Mouse (Mus musculus): ENCODE data around the gene Necap2. TPM values are rescaled to one million over a fixed set of nuclear protein-coding genes. Genes with fewer than 3 reads are reported as not detected.

Gene Necap2
- total RNA-seq, 2 experiments from 2014 or later, result 43.7 to 48.4 TPM

- DNase-seq (ENCODE audit: low spot score in 2 of 2), result no peak
Observed at GRCm38 (mm10) chr4:141076761-141077506, 1.2 kb downstream of the Necap2 start.

- DNase-seq (ENCODE audit: low spot score in 2 of 2), result no peak
Observed at GRCm38 (mm10) chr4:141074109-141074508, 4.0 kb downstream of the Necap2 start.

- no peak for DNase-seq (ENCODE audit: low spot score in 2 of 2)
Observed at GRCm38 (mm10) chr4:141073661-141074060, 4.5 kb downstream of the Necap2 start.

- no peak for DNase-seq (ENCODE audit: low spot score in 2 of 2)
Observed at GRCm38 (mm10) chr4:141072502-141072901, 5.7 kb downstream of the Necap2 start.

- DNase-seq (ENCODE audit: low spot score in 2 of 2), result peak in 1 of 2 experiments; percentile 65
Observed at GRCm38 (mm10) chr4:141069731-141070130, 8.4 kb downstream of the Necap2 start.

GRCm38 (mm10) chr4:141068655-141069054 is 9.5 kb downstream of the Necap2 start:
- no peak for DNase-seq (ENCODE audit: low spot score in 2 of 2)

- DNase-seq (ENCODE audit: low spot score in 2 of 2), result no peak
Observed at GRCm38 (mm10) chr4:141067516-141068046, 10.6 kb downstream of the Necap2 start.

- DNase-seq (ENCODE audit: low spot score in 2 of 2), result no peak
Observed at GRCm38 (mm10) chr4:141066709-141067515, 11.2 kb downstream of the Necap2 start.

- peak; percentile 83 to 86 for DNase-seq (ENCODE audit: low spot score in 2 of 2)
Observed at GRCm38 (mm10) chr4:141065123-141065522, 13.0 kb downstream of the Necap2 start.

GRCm38 (mm10) chr4:141064104-141064659 is 14.0 kb downstream of the Necap2 start:
- no peak for DNase-seq (ENCODE audit: low spot score in 2 of 2)

- DNase-seq (ENCODE audit: low spot score in 2 of 2), result peak; percentile 100
Observed at GRCm38 (mm10) chr4:141060426-141061301, 17.5 kb downstream of the Necap2 start, which contains the start of gene Crocc. TSS of gene Crocc (minus strand) at chr4:141060550.

GRCm38 (mm10) chr4:141059616-141060425 is 18.3 kb downstream of the Necap2 start:
- no peak for DNase-seq (ENCODE audit: low spot score in 2 of 2)

- no peak for DNase-seq (ENCODE audit: low spot score in 2 of 2)
Observed at GRCm38 (mm10) chr4:141058835-141059234, 19.3 kb downstream of the Necap2 start.

- no peak for DNase-seq (ENCODE audit: low spot score in 2 of 2)
Observed at GRCm38 (mm10) chr4:141056970-141057369, 21.2 kb downstream of the Necap2 start.

- DNase-seq (ENCODE audit: low spot score in 2 of 2), result peak; percentile 69 to 74
Observed at GRCm38 (mm10) chr4:141053568-141054161, 24.5 kb downstream of the Necap2 start.

- no peak for DNase-seq (ENCODE audit: low spot score in 2 of 2)
Observed at GRCm38 (mm10) chr4:141053138-141053537, 25.0 kb downstream of the Necap2 start.

- DNase-seq (ENCODE audit: low spot score in 2 of 2), result no peak
Observed at GRCm38 (mm10) chr4:141052442-141052841, 25.7 kb downstream of the Necap2 start.

GRCm38 (mm10) chr4:141049476-141049835 is 28.7 kb downstream of the Necap2 start:
- peak; percentile 62 to 64 for DNase-seq (ENCODE audit: low spot score in 2 of 2)

GRCm38 (mm10) chr4:141048810-141049475 is 29.2 kb downstream of the Necap2 start:
- DNase-seq (ENCODE audit: low spot score in 2 of 2), result no peak
